Mouse (Mus musculus) C2C12 (cell line): Measurements from ENCODE around the gene Dmrtc1c1. TPM values are rescaled to one million over a fixed set of nuclear protein-coding genes. Genes with fewer than 3 reads are reported as not detected.
"Not testable (repeated sequence)": the region's sequence is repeated elsewhere in the genome, so short reads cannot be mapped to it uniquely, and the experiment has no call there.

ENCODE experiments used
- H3K27me3 ChIP-seq: one replicate; pipeline ENCODE4 v1.6.1; 2011; ENCODE audit not compliant: control insufficient read depth, insufficient read depth, insufficient read length
- H3K36me3 ChIP-seq: one replicate; pipeline ENCODE4 v1.6.1; 2011; ENCODE audit not compliant: control insufficient read depth, insufficient read depth
- H3K4me3 ChIP-seq: one replicate; pipeline ENCODE4 v1.5.1; 2011; ENCODE audit warnings: mild to moderate bottlenecking, control low read depth; ENCODE audit not compliant: poor library complexity, insufficient read depth, severe bottlenecking
- H3K79me2 ChIP-seq: one replicate; pipeline ENCODE4 v1.6.1; 2011; ENCODE audit not compliant: control insufficient read depth, insufficient read depth
- H3K79me3 ChIP-seq: one replicate; pipeline ENCODE4 v1.6.1; 2011; ENCODE audit warnings: low read depth, control low read depth
- H3ac ChIP-seq: one replicate; pipeline ENCODE3; 2011; ENCODE audit warnings: low read depth; ENCODE audit not compliant: control insufficient read depth, insufficient read length
- CEBPB ChIP-seq: IDR thresholded peaks from one replicate; pipeline ENCODE4 v1.6.1; 2011; ENCODE audit warnings: low read depth, mild to moderate bottlenecking, control low read depth, moderate library complexity
- CTCF ChIP-seq: IDR thresholded peaks from one replicate; pipeline ENCODE4 v1.5.1; 2011; ENCODE audit not compliant: control insufficient read depth, insufficient read depth, insufficient read length
- FOSL1 ChIP-seq: IDR thresholded peaks from one replicate; pipeline ENCODE4 v1.8.0; 2011; ENCODE audit warnings: mild to moderate bottlenecking, low read length; ENCODE audit not compliant: poor library complexity, insufficient read depth, severe bottlenecking
- MAX ChIP-seq: IDR thresholded peaks from one replicate; pipeline ENCODE4 v1.6.1; 2011; ENCODE audit warnings: mild to moderate bottlenecking, control low read depth
- MYOD1 ChIP-seq: IDR thresholded peaks from one replicate; pipeline ENCODE4 v1.6.1; 2011; ENCODE audit warnings: low read depth; ENCODE audit not compliant: control insufficient read depth, insufficient read length
- MYOG ChIP-seq: IDR thresholded peaks from one replicate; pipeline ENCODE4 v1.6.1; 2011; ENCODE audit not compliant: control insufficient read depth, insufficient read length; ENCODE audit errors: extremely low read depth
- USF1 ChIP-seq: IDR thresholded peaks from one replicate; pipeline ENCODE4 v1.6.1; 2011; ENCODE audit warnings: low read depth, mild to moderate bottlenecking, control low read depth, moderate library complexity
- long read RNA-seq, 2 experiments: library from polyadenylated mRNA; unstranded; transcript quantifications; one replicate each; pipeline ENCODE4 v2.0.0; 2019 to 2020
- polyA plus RNA-seq: library from polyadenylated mRNA; unstranded; fragments of >200 nt; fragmentation: generic; extraction: Trizol; gene quantifications from one replicate; pipeline ENCODE4 v1.2.1, GENCODE M21; 2012; ENCODE audit warnings: missing spikeins

Dmrtc1c1 gene
- polyA plus RNA-seq, result not detected
- long read RNA-seq, experiment 1, result 0 reads
- long read RNA-seq, experiment 2, result 0 reads

DNA sequence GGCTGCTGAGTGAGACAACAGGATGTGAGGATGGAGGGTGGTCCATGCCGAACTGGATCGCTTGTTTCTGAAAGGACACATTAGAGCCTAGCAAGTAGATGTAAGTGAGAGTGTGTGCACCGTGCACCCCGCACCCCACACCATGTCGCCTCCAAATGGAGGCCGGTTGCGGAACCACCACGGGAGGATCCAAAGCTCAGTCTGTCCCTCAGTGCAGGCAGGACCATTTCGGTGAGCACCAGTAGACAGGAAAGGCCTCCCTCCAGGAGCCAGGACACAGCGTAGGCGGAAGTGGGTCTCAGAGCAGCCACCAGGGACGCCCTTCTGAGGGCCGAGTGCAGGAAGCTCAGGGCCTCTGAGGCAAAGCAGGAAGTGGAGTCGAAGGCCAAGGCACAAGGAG lies at the start of gene Dmrtc1c1:
Gene Dmrtc1c1 (plus strand): TSS at position 301 of the 400 bp plus-strand sequence.
- H3ac ChIP-seq, H3K4me3 ChIP-seq, H3K27me3 ChIP-seq, H3K79me3 ChIP-seq, H3K79me2 ChIP-seq, H3K36me3 ChIP-seq: not testable (repeated sequence)

DNA sequence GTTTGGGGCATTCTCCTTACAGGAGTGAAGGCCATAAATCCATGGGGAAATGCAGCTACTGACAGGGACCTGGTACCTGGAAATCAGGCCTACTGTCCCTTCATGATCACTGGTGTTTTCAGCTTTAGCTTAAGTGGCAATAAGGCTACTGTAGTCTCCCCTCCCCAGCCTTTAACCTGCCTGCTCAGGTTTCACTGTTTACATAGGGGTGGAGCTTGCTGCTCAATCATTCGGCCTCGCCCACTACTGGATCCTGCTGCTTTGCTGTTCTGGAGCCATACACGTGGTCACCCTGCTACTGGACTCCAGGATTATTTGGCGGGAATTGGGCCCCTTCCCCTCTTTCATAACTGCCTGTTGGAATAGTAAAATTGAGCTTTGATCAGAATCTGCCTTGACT lies 36.9 kb upstream of the Dmrtc1c1 start:
- Histone ChIP-seq H3K27me3 (no peaks in the 10 kb centered on the region), H3K36me3 (no peaks in the 10 kb centered on the region), H3ac (no peak overlapping the region), H3K4me3 (no peak overlapping the region), H3K79me3 (no peaks in the 10 kb centered on the region), H3K79me2 (no peaks in the 10 kb centered on the region)
- TF ChIP-seq CTCF (no peak), FOSL1 (no peak), MYOD1 (no peak), CEBPB (no peak), MAX (no peak), USF1 (no peak), MYOG (no peak)

DNA sequence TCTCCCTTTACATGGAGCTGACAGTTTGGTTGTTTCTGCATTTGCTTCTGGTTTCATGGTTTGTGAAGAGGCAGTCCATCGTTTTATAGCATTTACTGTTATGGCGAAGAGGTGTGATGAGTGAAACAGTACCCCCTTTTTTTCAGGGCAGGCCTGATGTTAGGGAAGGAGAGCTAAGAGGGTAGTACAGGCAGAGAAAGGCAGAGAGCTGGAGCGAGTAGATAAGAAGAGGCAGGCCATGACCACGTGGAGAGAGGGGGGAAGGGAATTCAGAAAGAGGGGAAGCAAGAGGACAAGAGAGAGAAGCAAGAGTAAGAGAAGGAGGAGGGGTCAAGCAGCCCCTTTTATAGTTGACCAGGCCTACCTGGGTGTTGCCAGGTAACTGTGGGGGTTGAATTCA lies 9.5 kb downstream of the Dmrtc1c1 start:
- Histone ChIP-seq H3K79me3 (no peaks in the 10 kb centered on the region), H3K27me3 (no peaks in the 10 kb centered on the region), H3K36me3 (no peaks in the 10 kb centered on the region), H3ac (no peak overlapping the region), H3K4me3 (no peak overlapping the region), H3K79me2 (no peaks in the 10 kb centered on the region)
- TF ChIP-seq FOSL1 (no peak), MAX (no peak), CTCF (no peak)

DNA sequence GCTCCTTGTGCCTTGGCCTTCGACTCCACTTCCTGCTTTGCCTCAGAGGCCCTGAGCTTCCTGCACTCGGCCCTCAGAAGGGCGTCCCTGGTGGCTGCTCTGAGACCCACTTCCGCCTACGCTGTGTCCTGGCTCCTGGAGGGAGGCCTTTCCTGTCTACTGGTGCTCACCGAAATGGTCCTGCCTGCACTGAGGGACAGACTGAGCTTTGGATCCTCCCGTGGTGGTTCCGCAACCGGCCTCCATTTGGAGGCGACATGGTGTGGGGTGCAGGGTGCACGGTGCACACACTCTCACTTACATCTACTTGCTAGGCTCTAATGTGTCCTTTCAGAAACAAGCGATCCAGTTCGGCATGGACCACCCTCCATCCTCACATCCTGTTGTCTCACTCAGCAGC lies 51.8 kb downstream of the Dmrtc1c1 start, which contains the start of gene Dmrtc1c2:
Gene Dmrtc1c2 (minus strand): TSS at position 101 of the 400 bp plus-strand sequence.
- H3K27me3 ChIP-seq, H3K79me3 ChIP-seq, H3K4me3 ChIP-seq, H3K79me2 ChIP-seq, H3ac ChIP-seq, H3K36me3 ChIP-seq: not testable (repeated sequence)

Other genes starting within 250 kb of the Dmrtc1c1 start
- 3.3 TPM for gene Phka1, start 158.7 kb upstream of the Dmrtc1c1 start, polyA plus RNA-seq
- not detected for gene Gm3880, start 116.0 kb upstream of the Dmrtc1c1 start, polyA plus RNA-seq
- gene Gm9112, start 95.3 kb upstream of the Dmrtc1c1 start, polyA plus RNA-seq, result not detected
- gene Dmrtc1b, start 95.1 kb upstream of the Dmrtc1c1 start, polyA plus RNA-seq, result not detected
- not detected for gene Dmrtc1c2, start 51.7 kb downstream of the Dmrtc1c1 start, polyA plus RNA-seq
- gene 1700031F05Rik, start 65.0 kb downstream of the Dmrtc1c1 start, polyA plus RNA-seq, result not detected
- gene Dmrtc1a, start 105.7 kb downstream of the Dmrtc1c1 start, polyA plus RNA-seq, result not detected
- not detected for gene 1700011M02Rik, start 105.9 kb downstream of the Dmrtc1c1 start, polyA plus RNA-seq
- gene 1700018G05Rik, start 125.4 kb downstream of the Dmrtc1c1 start, polyA plus RNA-seq, result not detected